Mouse (Mus musculus): ENCODE measurements around the gene Tubb1.

GRCm38 (mm10) chr2:174442460-174442859 is 8.0 kb upstream of the Tubb1 start:
- TF ChIP-seq CTCF (IDR thresholded peaks at IDR 0.05; ENCODE audit: extremely low read depth, insufficient read length, insufficient replicate concordance, low read depth, low read length) (no peak), POLR2A (IDR thresholded peaks at IDR 0.05; ENCODE audit: low read depth, low read length) (no peak)

All from small intestine, adult 2 months (tissue).